Mouse (Mus musculus): ENCODE measurements around the gene Celf2. TPM values are rescaled to one million over a fixed set of nuclear protein-coding genes. Genes with fewer than 3 reads are reported as not detected.

Gene Celf2
- total RNA-seq, 4 experiments from 2014 or later = 407 to 514 (median 457) TPM

GRCm38 (mm10) chr2:6923738-6924474, 585.5 kb downstream of the Celf2 start:
- no peak for DNase-seq (ENCODE audit: low spot score in 2 of 2)

DNA sequence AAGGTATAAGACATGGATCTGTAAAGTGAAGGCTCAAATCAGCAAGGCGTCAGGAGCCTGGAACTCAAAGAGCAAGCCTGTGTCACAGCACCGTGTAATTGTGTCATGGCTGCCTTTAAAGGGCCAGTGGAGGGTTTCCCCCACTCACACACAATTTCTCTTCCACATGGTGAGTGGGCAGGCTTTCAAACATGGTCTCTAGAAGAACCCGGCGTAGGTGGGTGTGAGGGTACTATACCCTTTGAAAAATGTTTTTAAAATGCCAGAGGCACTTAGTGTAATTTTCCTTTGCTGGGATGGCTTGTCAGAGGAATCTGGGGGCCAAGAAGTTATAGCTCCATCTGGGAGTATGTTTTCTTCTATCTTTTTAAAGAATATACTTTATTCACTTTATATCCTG, 594.0 kb downstream of the Celf2 start:
- DNase-seq (ENCODE audit: low spot score in 2 of 2) = no peak

- no peak for DNase-seq (ENCODE audit: low spot score in 2 of 2)
Observed at GRCm38 (mm10) chr2:6913315-6913714, 596.0 kb downstream of the Celf2 start.

GRCm38 (mm10) chr2:6911932-6912331, 597.4 kb downstream of the Celf2 start:
- DNase-seq (ENCODE audit: low spot score in 2 of 2) = peak; percentile 65 to 71

DNA sequence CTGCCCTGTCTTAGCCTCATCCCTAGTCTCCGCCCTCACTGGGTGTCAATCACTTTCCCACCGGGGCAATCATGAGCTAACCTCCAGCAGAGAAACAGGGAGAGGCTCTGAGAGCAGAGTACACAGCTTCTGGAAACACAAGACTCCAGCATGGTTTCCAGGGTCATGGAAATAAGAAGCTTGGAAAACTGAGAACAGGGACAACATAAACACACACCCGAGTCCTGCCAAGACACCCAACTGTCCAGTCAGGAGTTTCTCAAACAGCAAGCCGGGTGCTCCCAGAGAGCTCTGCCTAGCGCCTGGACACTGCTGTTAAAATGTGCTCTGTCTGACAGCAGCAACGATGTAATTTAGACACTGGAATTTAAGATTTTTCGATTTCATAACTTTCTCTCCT, 599.4 kb downstream of the Celf2 start:
- DNase-seq (ENCODE audit: low spot score in 2 of 2) = no peak

DNA sequence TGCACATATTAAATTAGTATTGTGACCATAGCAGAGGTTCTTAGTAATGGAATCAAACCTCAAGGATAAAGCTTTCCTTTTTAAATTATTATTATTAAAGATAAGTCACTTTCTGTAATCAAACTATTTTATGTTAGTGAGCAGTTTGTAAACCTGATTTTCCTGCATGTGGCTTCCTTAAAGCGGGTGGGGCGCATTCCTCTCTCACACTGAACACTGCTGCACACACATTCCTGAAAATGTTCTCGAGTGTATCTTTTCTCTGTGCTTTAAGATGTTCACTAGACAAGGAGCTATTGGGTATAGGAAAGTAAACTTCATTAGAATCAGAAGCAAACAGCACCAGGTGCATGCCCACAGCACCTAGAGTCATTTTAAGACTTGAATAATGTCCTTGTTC, 605.0 kb downstream of the Celf2 start:
- DNase-seq (ENCODE audit: low spot score in 2 of 2) = no peak

- DNase-seq (ENCODE audit: low spot score in 2 of 2) = no peak
Observed at GRCm38 (mm10) chr2:6903251-6903763, 606.1 kb downstream of the Celf2 start.

DNA sequence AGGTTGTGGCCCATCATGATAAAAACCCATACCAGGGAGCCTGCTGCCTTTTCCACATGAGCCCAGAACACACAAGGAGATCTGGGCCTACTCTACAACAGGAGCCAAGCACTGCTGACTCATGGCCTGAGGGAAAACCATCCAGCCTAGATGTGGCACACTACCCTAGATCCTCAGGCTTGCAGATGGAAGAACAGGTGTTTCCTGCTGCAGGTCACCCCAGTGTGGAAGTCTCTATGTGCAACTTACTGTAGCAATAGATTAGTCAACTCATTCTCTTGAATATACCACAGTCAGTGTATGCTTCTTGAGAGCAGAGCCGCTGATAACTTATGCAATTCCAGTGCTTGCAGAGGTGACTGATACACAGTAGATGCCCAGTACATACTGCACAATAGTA, 612.5 kb downstream of the Celf2 start:
- no peak for DNase-seq (ENCODE audit: low spot score in 2 of 2)

- DNase-seq (ENCODE audit: low spot score in 2 of 2) = no peak
Observed at GRCm38 (mm10) chr2:6893597-6893996, 615.8 kb downstream of the Celf2 start.

- no peak for DNase-seq (ENCODE audit: low spot score in 2 of 2)
Observed at GRCm38 (mm10) chr2:6893095-6893494, 616.3 kb downstream of the Celf2 start.

DNA sequence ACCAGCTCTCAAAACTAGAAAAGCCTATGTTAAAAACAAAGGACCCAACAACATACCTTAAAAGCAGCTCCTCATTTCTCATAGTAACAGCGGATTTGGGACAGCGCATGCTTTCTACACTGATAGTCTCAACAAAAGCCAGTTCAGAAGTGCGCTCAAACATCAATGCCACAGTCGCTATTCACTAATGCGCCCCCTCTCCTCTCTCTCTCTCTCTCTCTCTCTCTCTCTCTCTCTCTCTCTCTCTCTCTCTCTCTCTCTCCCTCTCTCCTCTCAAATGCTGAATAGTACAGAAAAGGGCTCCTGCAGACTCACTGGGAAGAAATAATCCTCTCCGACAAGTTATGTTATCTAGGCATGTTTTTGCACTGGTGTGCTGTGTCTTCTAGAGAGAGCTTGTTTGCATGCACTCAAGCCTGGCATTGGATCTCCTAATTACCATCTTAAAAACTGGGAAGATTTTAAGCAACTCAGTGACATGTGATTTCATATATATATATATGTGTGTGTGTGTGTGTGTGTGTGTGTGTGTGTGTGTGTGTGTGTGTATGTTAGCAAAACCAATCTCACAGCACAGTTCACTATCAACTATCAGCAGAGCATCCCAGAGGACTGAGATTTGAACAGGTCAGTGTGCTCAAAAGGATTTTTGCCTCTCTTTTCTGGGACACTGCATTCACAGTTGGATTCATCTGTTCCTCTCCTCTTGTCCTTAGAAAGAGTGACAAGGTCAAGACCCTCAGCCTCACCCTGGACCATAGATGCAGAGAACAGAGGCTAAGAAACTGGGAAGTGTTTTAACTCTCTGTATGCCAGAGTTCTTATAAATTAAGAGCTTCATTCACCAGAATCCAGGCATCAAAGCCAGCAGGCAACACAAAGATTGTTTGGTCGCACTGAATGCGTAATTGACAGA, 624.3 kb downstream of the Celf2 start:
- no peak for DNase-seq (ENCODE audit: low spot score in 2 of 2)

GRCm38 (mm10) chr2:6883996-6884795, 625.2 kb downstream of the Celf2 start:
- DNase-seq (ENCODE audit: low spot score in 2 of 2) = no peak

DNA sequence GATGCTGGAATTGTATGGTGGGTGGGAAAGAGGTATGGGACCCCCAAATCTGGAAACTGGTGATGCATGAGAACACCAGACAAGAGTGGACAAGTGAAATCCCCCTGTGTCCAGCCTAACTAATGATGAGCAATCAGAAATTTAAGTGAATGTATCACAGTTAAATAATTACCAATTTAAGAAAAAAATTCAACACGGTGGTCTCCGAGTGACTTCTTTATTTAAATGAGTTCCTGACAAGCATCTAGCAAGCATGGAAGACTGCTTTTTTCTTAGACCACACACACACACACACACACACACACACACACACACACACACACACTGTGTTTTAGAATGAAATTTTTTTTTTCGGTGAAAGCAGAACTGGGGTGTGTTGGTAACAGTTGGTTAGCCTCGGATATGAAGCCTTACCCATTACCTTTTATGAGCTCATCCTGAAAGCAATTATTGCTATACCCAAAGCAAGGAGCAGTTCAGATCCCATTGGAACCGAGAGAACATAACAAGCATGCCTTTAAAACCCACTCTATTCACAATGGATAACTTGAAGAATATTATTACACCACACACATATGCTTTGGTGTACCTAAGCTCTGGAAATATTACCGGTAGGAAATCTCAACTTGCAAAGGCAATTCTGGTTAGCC, 627.0 kb downstream of the Celf2 start:
- no peak for DNase-seq (ENCODE audit: low spot score in 2 of 2)

DNA sequence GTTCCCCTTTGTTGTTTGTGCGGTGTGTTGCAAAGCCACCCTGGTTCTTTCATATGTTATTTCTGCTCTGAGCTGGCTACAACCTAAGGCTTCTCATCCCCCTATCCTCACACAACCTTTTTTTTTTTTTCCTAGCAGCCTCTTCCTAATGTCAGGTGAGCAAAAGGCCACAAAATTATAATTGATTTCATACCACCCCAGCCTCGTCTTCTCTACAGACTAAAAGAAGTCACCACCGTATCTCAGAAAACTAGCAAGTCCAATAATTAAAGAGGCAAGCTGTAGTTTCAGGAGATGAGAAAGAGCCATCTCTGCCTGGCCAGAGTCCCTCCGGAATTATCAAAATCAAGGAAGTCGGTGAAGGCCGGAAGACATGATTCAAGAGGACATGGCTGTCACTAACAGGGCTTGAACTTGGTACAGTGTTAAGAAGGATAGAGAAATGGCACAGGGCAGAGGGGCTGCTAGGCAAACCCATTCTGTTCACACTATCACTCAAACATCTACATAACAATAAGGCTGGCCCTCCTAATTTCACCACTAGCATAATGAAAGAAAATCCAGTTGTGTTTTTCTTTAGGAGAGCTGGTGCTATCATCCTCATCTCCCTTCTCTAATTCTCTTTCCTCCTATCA, 628.3 kb downstream of the Celf2 start:
- DNase-seq (ENCODE audit: low spot score in 2 of 2) = no peak

DNA sequence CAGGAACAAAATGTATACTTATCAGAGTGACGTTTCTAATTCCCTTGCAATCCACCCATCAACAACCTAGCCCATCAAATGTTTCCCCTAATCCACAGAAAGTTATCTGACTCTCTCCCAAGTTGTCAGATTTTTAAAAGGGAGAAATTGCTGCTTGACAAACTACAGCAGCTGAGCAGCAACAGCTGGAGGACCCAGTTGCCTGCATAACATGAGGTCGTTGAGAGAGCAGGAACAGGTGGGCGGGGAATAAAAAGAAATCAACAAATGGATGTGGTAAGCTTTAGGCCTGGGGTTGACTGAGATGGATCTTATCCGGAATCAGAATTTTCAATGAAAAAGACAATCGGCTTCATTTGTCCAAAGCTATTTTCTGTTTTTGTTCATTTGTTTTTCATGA, 632.3 kb downstream of the Celf2 start:
- DNase-seq (ENCODE audit: low spot score in 2 of 2) = no peak

DNA sequence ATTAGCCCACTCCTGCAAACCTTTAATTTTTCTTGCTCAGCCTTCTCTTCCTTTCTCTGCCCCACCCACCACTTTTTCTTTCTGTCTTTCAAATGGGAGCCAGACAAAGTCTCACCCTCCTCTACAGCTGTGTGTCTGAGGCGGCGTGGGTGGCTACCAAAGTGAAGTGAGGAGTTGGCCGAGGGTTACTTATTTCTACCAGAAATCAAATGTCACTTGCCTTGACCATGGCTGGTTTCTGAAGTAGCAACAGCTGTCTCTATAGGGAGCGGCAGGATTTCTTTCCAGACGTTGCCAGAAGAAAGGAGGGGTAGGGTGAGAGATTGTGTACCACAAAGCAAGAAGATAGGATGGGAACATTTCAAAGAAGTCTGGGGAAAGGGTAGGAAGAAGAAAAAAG, 632.8 kb downstream of the Celf2 start:
- no peak for DNase-seq (ENCODE audit: low spot score in 2 of 2)

DNA sequence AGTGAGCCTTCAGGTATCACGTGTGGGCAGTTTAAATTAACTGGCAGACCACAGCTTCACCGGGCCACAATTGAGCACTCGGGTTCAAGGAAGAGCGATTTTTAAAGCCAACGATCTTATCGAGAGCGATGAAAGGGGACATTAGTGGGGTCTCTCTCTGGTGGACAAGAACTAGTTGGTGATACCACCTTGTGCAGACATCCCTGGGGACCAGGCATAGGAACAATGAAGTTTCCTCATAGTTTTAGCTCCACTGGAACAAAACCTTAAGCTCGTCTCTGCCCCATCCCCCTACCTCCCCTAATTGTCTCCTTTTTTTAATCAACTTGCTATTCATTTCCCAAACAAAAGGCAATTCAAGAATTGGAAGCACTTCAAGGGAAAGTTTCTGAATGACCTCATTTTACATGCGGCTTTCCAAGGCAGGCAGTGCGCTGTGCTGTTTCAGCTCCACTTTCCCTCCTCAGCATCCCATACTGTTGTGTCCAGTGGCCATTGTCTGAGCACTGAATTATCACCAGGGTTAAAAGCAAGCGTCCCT, 634.2 kb downstream of the Celf2 start:
- DNase-seq (ENCODE audit: low spot score in 2 of 2) = no peak

- DNase-seq (ENCODE audit: low spot score in 2 of 2) = no peak
Observed at GRCm38 (mm10) chr2:6874266-6874955, 635.0 kb downstream of the Celf2 start.

GRCm38 (mm10) chr2:6873711-6874110, 635.7 kb downstream of the Celf2 start:
- no peak for DNase-seq (ENCODE audit: low spot score in 2 of 2)

DNA sequence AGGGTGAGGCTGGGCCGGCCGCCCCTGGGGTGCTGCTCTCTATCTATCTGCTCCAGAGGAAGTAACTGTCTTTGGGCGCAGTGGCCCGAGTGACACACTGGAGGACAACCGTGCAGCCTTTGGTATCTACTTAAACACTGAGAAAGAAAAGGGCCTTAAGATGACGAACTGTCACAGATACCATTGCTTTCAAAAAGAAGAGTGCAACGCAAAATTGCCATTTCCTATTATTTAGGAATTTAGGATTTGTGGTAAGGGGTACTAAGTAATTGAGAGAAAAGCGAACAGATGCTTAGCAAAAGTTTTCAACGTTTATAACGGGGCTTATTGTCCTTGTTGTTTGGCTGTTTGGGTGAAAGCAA, 636.5 kb downstream of the Celf2 start:
- DNase-seq (ENCODE audit: low spot score in 2 of 2) = no peak
